Mouse (Mus musculus): ENCODE measurements around the gene Icos.

DNA sequence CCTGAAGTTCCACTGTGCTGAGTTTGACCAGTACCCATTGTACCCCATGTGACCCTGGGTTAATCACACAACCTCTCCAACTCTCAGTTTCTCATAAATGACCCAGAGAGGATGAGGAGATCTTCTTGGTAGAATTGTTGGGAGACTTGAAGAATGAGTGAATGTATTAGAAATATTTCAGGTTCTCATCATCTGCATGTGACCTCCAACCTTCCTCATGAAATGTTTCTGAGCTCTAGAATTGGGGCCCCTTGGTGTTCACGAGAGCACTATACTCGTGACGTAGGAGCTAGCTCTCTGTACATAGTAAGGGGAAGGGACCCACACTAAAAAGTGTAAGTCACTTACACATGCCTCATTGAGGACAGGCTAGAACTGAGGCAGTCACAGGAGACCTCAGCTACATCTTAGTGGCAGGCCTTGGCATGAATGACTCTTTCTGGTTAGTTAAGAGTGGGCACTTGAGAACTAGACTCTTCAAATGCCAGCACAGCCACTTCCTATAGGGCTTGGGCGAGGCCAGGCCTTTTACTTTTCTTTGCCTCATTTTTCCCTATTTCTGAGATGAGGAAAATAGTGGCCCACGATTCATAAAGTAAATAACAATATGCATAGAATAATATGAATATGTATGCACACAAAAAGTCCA is 2.0 kb upstream of the Icos start:
- no peak for TF ChIP-seq CHD2 (IDR thresholded peaks at IDR 0.05; ENCODE audit: low read depth, low read length)
- no peak for TF ChIP-seq ZNF384 (IDR thresholded peaks at IDR 0.05; ENCODE audit: low read depth, low read length)
- no peak for TF ChIP-seq ZC3H11A (IDR thresholded peaks at IDR 0.05; ENCODE audit: borderline replicate concordance, low read depth, low read length)
- no peak for TF ChIP-seq MAFK (IDR thresholded peaks at IDR 0.05; ENCODE audit: insufficient read depth, low read depth, low read length)
